Mouse (Mus musculus) urinary bladder, postnatal 0 days (tissue): ENCODE results near the gene Chm. TPM values are rescaled to one million over a fixed set of nuclear protein-coding genes. Genes with fewer than 3 reads are reported as not detected.

ENCODE experiments used
- microRNA counts: library from miRNA; unstranded; fragments of <30 nt; microRNA quantifications from one replicate; lab custom pipeline; 2016
- microRNA-seq: library from miRNA; unstranded; fragments of <30 nt; microRNA quantifications from one replicate; pipeline ENCODE4, GENCODE M21; 2016
- polyA plus RNA-seq: library from polyadenylated mRNA; unstranded; fragments of >200 nt; fragmentation: Nextera tagmentation; extraction: Ambion mirVana; gene quantifications from 2 replicates; pipeline ENCODE4 v1.2.1, GENCODE M21; 2015

Chm gene
- 6.6 and 8.2 TPM in 2 replicates for polyA plus RNA-seq

DNA sequence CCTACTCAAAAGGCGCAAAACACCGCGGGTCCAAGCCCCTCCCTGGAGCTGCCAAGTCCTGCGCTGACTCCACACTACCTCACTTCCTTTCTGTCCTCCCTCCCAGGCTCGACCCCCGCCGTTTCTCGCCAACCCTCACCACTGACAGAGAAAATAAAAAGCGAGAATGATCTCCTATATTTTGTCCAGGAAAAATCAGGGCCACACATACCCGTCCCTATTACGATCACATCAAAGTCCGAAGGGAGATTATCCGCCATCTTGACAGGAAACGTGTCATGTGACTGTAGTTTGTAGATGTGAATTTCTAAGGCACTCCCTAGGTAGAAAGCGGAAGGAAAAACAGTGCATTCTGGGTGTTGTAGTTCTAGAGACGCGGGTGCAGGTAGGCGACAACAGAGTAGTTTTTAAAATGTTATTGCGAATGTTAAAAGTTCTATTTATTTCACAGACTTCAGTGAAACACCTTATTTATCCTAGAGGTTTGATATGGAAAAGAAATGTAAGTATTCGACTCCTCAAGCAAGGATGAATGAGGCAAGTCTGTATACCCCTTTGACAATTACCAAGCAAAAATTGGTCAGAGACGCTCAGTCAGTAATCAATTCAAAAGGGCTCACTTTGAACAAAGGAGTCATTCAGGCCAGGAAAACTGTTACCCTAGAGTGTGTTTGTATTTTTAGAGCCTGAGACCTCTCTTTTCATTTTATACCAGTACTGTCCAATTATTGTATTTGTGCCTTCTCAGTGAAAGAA is at the start of gene Chm:
Gene Chm (minus strand): TSS at position 288 of the 756 bp plus-strand sequence.

MicroRNAs encoded within 50 kb of the gene (microRNA counts, 519-probe panel; counts per million panel counts)
- microRNA mmu-miR-361 (lab: Ali Mortazavi, UCI), result 3,491 counts per million, percentile 59 among the panel's probes with 10 or more counts

Small RNAs within 50 kb of the gene (microRNA-seq; reads per million reads assigned to microRNA genes)
- gene Mir361, result 2,118 reads per million, percentile 80 among the genes with 10 or more reads in this experiment

Other genes starting within 250 kb of the Chm start
- 1.1 and 1.8 TPM in 2 replicates for gene Dach2, start 112.0 kb upstream of the Chm start, polyA plus RNA-seq